Mouse (Mus musculus) gonadal fat pad, adult 2 months (tissue): Measurements from ENCODE around the gene Tcp1. TPM values are rescaled to one million over a fixed set of nuclear protein-coding genes. Genes with fewer than 3 reads are reported as not detected.

ENCODE experiments used
- DNase-seq: peaks from one replicate; pipeline ENCODE4 v3.0.0-alpha.2; 2012; ENCODE audit warnings: low read depth
- polyA plus RNA-seq: library from polyadenylated mRNA; depleted of rRNA; stranded (reverse); fragments of >200 nt; gene quantifications from 2 replicates; pipeline ENCODE4 v1.2.3, GENCODE M21; 2012; rRNA removed

Tcp1 gene
- polyA plus RNA-seq, 1 experiment, result 76.0 TPM

- DNase-seq, result no peak
These were observed 58.4 kb downstream of the Tcp1 start for GRCm38 (mm10) chr17:12973851-12974250.

Other genes starting within 250 kb of the Tcp1 start
- gene Slc22a1, start 239.9 kb upstream of the Tcp1 start, polyA plus RNA-seq, result 0.73 and 1.5 TPM in 2 replicates
- gene Igf2r, start 146.0 kb upstream of the Tcp1 start, polyA plus RNA-seq, result 15.7 and 20.0 TPM in 2 replicates
- gene Mas1, start 47.6 kb upstream of the Tcp1 start, polyA plus RNA-seq, result 0.19 and 0.27 TPM in 2 replicates
- 0.46 and 0.53 TPM in 2 replicates for gene Mrgprh, start 39.7 kb upstream of the Tcp1 start, polyA plus RNA-seq
- 4.4 and 5.2 TPM in 2 replicates for gene Pnldc1, start 5.5 kb upstream of the Tcp1 start, polyA plus RNA-seq
- gene Mrpl18, start 644 bp downstream of the Tcp1 start, polyA plus RNA-seq, result 26.7 and 27.6 TPM in 2 replicates
- 8.9 and 10.2 TPM in 2 replicates for gene Acat3, start 24.9 kb downstream of the Tcp1 start, polyA plus RNA-seq
- gene Acat2, start 45.0 kb downstream of the Tcp1 start, polyA plus RNA-seq, result 85.2 and 92.9 TPM in 2 replicates
- gene Wtap, start 78.5 kb downstream of the Tcp1 start, polyA plus RNA-seq, result 19.7 and 23.7 TPM in 2 replicates
- 384 and 499 TPM in 2 replicates for gene Sod2, start 91.1 kb downstream of the Tcp1 start, polyA plus RNA-seq
- gene Gpr31b, start 136.6 kb downstream of the Tcp1 start, polyA plus RNA-seq, result 0.39 and 0.42 TPM in 2 replicates
- 0.73 and 0.85 TPM in 2 replicates for gene Tcp10b, start 145.4 kb downstream of the Tcp1 start, polyA plus RNA-seq
- 1.2 and 1.8 TPM in 2 replicates for gene Unc93a, start 216.1 kb downstream of the Tcp1 start, polyA plus RNA-seq